Mouse (Mus musculus): ENCODE results near the gene Adk.

- TF ChIP-seq CTCF (IDR thresholded peaks at IDR 0.05; ENCODE audit: low read depth) = no peak
- 0 out of 2 replicates have a peak, but pooled peaks have one; percentile 8 for TF ChIP-seq EP300 (IDR thresholded peaks at IDR 0.05; ENCODE audit: low read depth)
Measured at GRCm38 (mm10) chr14:21115318-21115717, 62.9 kb downstream of the Adk start.
